In the genomic region with DNA sequence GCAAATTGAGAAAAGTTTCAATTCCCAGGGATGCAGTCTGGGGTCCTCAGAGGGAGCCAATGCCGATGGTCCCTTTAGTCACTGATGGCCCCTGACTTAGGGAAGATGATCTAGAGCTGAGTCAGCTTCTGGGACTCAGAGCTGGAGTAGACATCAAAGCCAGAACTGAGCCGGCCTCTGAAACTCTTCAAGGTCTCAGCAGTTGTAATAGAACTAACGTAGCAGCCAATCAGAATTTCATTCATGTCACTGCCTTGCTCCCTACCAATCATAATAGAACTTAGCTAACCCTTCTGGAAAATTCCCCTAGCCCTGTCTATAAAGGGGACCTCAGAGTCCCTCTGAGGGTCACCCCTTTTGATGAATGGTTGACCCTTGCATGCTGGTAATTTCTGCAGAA, we compare ENCODE assay signal across 13 mouse cellular contexts. TPM values are rescaled to one million over a fixed set of nuclear protein-coding genes. Genes with fewer than 3 reads are reported as not detected.
"Had no signal": no experiment of that assay in that cellular context is flagged by ENCODE, and none has a peak within 500 bp of the region (broad histone marks: within the 10 kb centered on the region; RNA-seq: fewer than 3 reads in every experiment).

No protein-coding gene starts in this region.

- H3K9me3 ChIP-seq: liver, embryonic 13.5 days; midbrain, embryonic 12.5 days; midbrain, embryonic 15.5 days; neural tube, embryonic 13.5 days had no signal

- H3K27ac ChIP-seq: kidney, postnatal 0 days; layer of hippocampus, adult 2 months; liver, embryonic 13.5 days; macrophage; midbrain, embryonic 12.5 days; midbrain, embryonic 15.5 days; neural tube, embryonic 13.5 days had no signal

- DNase-seq: layer of hippocampus, adult 9-11 months; liver, embryonic 13.5 days; lung, adult 2 months; right cerebral cortex, postnatal 14 days; right cerebral cortex, postnatal 4 days; thymus, adult 2 months had no signal

- ATAC-seq: midbrain, embryonic 15.5 days had no signal

- H3K4me2 ChIP-seq: liver, embryonic 13.5 days; midbrain, embryonic 12.5 days; midbrain, embryonic 15.5 days; neural tube, embryonic 13.5 days had no signal

- H3K9ac ChIP-seq: liver, embryonic 13.5 days; midbrain, embryonic 12.5 days; midbrain, embryonic 15.5 days; neural tube, embryonic 13.5 days had no signal

- H3K36me3 ChIP-seq: liver, embryonic 13.5 days; midbrain, embryonic 12.5 days; midbrain, embryonic 15.5 days; neural tube, embryonic 13.5 days had no signal

- H3K4me3 ChIP-seq: layer of hippocampus, adult 2 months; liver, embryonic 13.5 days; midbrain, embryonic 12.5 days; midbrain, embryonic 15.5 days; myocyte; neural tube, embryonic 13.5 days had no signal

RNA-seq across cellular contexts. Expression of a gene that starts 30.8 kb away (rescaled TPM):
- polyA plus RNA-seq: macrophage had no signal
